Mouse (Mus musculus) heart, embryonic 13.5 days (tissue): Measurements from ENCODE around the gene Ccdc77. TPM values are rescaled to one million over a fixed set of nuclear protein-coding genes. Genes with fewer than 3 reads are reported as not detected.
"Not testable (repeated sequence)": the region's sequence is repeated elsewhere in the genome, so short reads cannot be mapped to it uniquely, and the experiment has no call there.

ENCODE experiments used
- ATAC-seq: fragments of 200-750 bp; cut with Nextera tagmentation; 2 replicates; pipeline ENCODE4 v1.8.0; 2017; ENCODE audit warnings: moderate TSS enrichment; ENCODE audit not compliant: insufficient number of reproducible peaks, low FRiP score, low TSS enrichment; ENCODE audit errors: extremely low read depth
- H3K27ac ChIP-seq: fragments of 300-500 bp; sonication (generic); replicated peaks from 2 replicates; pipeline ENCODE4 v1.5.1; 2015; ENCODE audit warnings: moderate library complexity, mild to moderate bottlenecking, inconsistent platforms
- H3K27me3 ChIP-seq: fragments of 300-500 bp; sonication (generic); replicated peaks from 2 replicates; pipeline ENCODE4 v1.6.1; 2015; ENCODE audit warnings: mild to moderate bottlenecking, inconsistent platforms
- H3K36me3 ChIP-seq: fragments of 300-500 bp; sonication (generic); 2 replicates; pipeline ENCODE4 v1.6.1; 2015; ENCODE audit warnings: mild to moderate bottlenecking, inconsistent platforms
- H3K4me1 ChIP-seq: fragments of 300-500 bp; sonication (generic); 2 replicates; pipeline ENCODE4 v1.6.1; 2015; ENCODE audit warnings: inconsistent platforms
- H3K4me2 ChIP-seq: fragments of 300-500 bp; sonication (generic); 2 replicates; pipeline ENCODE4 v1.6.1; 2015; ENCODE audit warnings: inconsistent platforms, mild to moderate bottlenecking, moderate library complexity
- H3K4me3 ChIP-seq: fragments of 300-500 bp; sonication (generic); 2 replicates; pipeline ENCODE4 v1.5.1; 2015; ENCODE audit warnings: moderate library complexity, mild to moderate bottlenecking, inconsistent platforms
- H3K9ac ChIP-seq: fragments of 300-500 bp; sonication (generic); 2 replicates; pipeline ENCODE4 v1.6.1; 2015; ENCODE audit warnings: inconsistent platforms, mild to moderate bottlenecking, moderate library complexity
- H3K9me3 ChIP-seq: fragments of 300-500 bp; sonication (generic); 2 replicates; pipeline ENCODE4 v1.6.1; 2016; ENCODE audit warnings: inconsistent platforms
- WGBS: fragments of 180-500 bp; shearing (Covaris S2); methylation state at CpG from one replicate; pipeline ENCODE4 v1.1.7; 2015; ENCODE audit warnings: mixed read lengths; 5-methylcytosine and 5-hydroxymethylcytosine counted together
- polyA plus RNA-seq: library from polyadenylated mRNA; unstranded; fragments of >200 nt; fragmentation: Nextera tagmentation; extraction: Ambion mirVana; gene quantifications from 2 replicates; pipeline ENCODE4 v1.2.1, GENCODE M21; 2015

The Ccdc77 gene
- polyA plus RNA-seq, 1 experiment from 2014 or later = 17.5 TPM

- Histone ChIP-seq H3K9ac (no peak overlapping the region), H3K4me2 (peak overlapping the region; percentile 48), H3K27me3 (peaks cover 10% of the 10 kb centered on the region; the same call in 1 of the 2 replicates), H3K4me3 (0 out of 2 replicates have a peak overlapping the region, but pooled peaks have one; percentile 6), H3K4me1 (peaks cover 28% of the 10 kb centered on the region), H3K9me3 (no peaks in the 10 kb centered on the region), H3K27ac (peak overlapping the region; percentile 51), H3K36me3 (no peaks in the 10 kb centered on the region)
- 44% methylated on average over 9 of the region's 9 CpGs for WGBS
- no peak for ATAC-seq
Observed at GRCm38 (mm10) chr6:120309338-120309737, 54.8 kb downstream of the Ccdc77 start.

GRCm38 (mm10) chr6:120306859-120307594, 57.1 kb downstream of the Ccdc77 start:
- H3K4me1 ChIP-seq = peaks cover 33% of the 10 kb centered on the region
- H3K36me3 ChIP-seq = no peaks in the 10 kb centered on the region
- H3K9me3 ChIP-seq = no peaks in the 10 kb centered on the region
- no peak for ATAC-seq
- no peak overlapping the region for H3K4me3 ChIP-seq
- no peak overlapping the region for H3K4me2 ChIP-seq
- H3K9ac ChIP-seq = no peak overlapping the region
- 72% methylated on average over 3 of the region's 3 CpGs for WGBS
- peaks cover 23% of the 10 kb centered on the region; the same call in 1 of the 2 replicates for H3K27me3 ChIP-seq
- no peak overlapping the region for H3K27ac ChIP-seq

- peak overlapping the region; percentile 33 for H3K4me3 ChIP-seq
Observed at GRCm38 (mm10) chr6:120302755-120303316, 61.3 kb downstream of the Ccdc77 start.

GRCm38 (mm10) chr6:120301137-120301536, 63.0 kb downstream of the Ccdc77 start:
- Histone ChIP-seq H3K27me3 (peaks cover 28% of the 10 kb centered on the region), H3K4me3 (no peak overlapping the region), H3K27ac (no peak overlapping the region), H3K36me3 (no peaks in the 10 kb centered on the region), H3K9me3 (no peaks in the 10 kb centered on the region), H3K4me2 (no peak overlapping the region), H3K4me1 (peaks cover 5% of the 10 kb centered on the region; the same call in 1 of the 2 replicates), H3K9ac (no peak overlapping the region)
- WGBS = 19% methylated on average over 6 of the region's 6 CpGs
- ATAC-seq = no peak

More at GRCm38 (mm10) chr6:120302755-120303316, 61.3 kb downstream of the Ccdc77 start:
- peak overlapping the region; percentile 62 for H3K4me2 ChIP-seq
- H3K4me1 ChIP-seq = peaks cover 15% of the 10 kb centered on the region
- H3K27me3 ChIP-seq = peaks cover 26% of the 10 kb centered on the region; the same call in 1 of the 2 replicates
- no peaks in the 10 kb centered on the region for H3K36me3 ChIP-seq
- no peak overlapping the region for H3K27ac ChIP-seq
- peak overlapping the region; percentile 64 for H3K9ac ChIP-seq
- no peak for ATAC-seq
- no peaks in the 10 kb centered on the region for H3K9me3 ChIP-seq
- 13% methylated on average over 16 of the region's 16 CpGs for WGBS

GRCm38 (mm10) chr6:120296589-120296988, 67.6 kb downstream of the Ccdc77 start:
- not testable (repeated sequence) for H3K36me3 ChIP-seq, H3K4me3 ChIP-seq, H3K4me1 ChIP-seq, H3K4me2 ChIP-seq, H3K9ac ChIP-seq, H3K27ac ChIP-seq, ATAC-seq, H3K9me3 ChIP-seq
- 93% methylated on average over 2 of the region's 2 CpGs for WGBS
- H3K27me3 ChIP-seq = peaks cover 45% of the 10 kb centered on the region

- H3K4me2 ChIP-seq = peak overlapping the region; percentile 90
- peaks cover 8% of the 10 kb centered on the region for H3K4me1 ChIP-seq
- peak overlapping the region; percentile 68 for H3K4me3 ChIP-seq
- ATAC-seq = no peak
- peaks cover 48% of the 10 kb centered on the region for H3K27me3 ChIP-seq
- H3K9ac ChIP-seq = peak overlapping the region; percentile 79
- H3K36me3 ChIP-seq = no peaks in the 10 kb centered on the region
- no peaks in the 10 kb centered on the region for H3K9me3 ChIP-seq
- no peak overlapping the region for H3K27ac ChIP-seq
- under 1% methylated on average over 15 of the region's 16 CpGs for WGBS
Observed at GRCm38 (mm10) chr6:120294785-120295133, 69.4 kb downstream of the Ccdc77 start.

GRCm38 (mm10) chr6:120294056-120294784, 70.0 kb downstream of the Ccdc77 start, which contains the start of the genes D330020A13Rik and B4galnt3:
Gene D330020A13Rik (plus strand): TSS chr6:120294364.
Gene B4galnt3 (minus strand): TSS chr6:120294559.
- no peaks in the 10 kb centered on the region for H3K36me3 ChIP-seq
- H3K4me1 ChIP-seq = peaks cover 8% of the 10 kb centered on the region
- H3K27ac ChIP-seq = no peak within 1 kb of the TSS
- H3K4me2 ChIP-seq = peak within 1 kb of the TSS; percentile 90
- H3K9ac ChIP-seq = peak within 1 kb of the TSS; percentile 79
- under 1% methylated on average over 77 of the region's 79 CpGs for WGBS
- peak within 1 kb of the TSS; percentile 68 for H3K4me3 ChIP-seq
- peaks cover 48% of the 10 kb centered on the region for H3K27me3 ChIP-seq
- ATAC-seq = peak; percentile 70; the same call in 1 of the 2 replicates
- no peaks in the 10 kb centered on the region for H3K9me3 ChIP-seq

GRCm38 (mm10) chr6:120291396-120292009, 72.7 kb downstream of the Ccdc77 start:
- Histone ChIP-seq H3K27ac (no peak overlapping the region), H3K9ac (no peak overlapping the region), H3K27me3 (peaks cover 48% of the 10 kb centered on the region), H3K9me3 (no peaks in the 10 kb centered on the region), H3K4me2 (no peak overlapping the region), H3K36me3 (no peaks in the 10 kb centered on the region), H3K4me1 (peaks cover 8% of the 10 kb centered on the region), H3K4me3 (no peak overlapping the region)
- ATAC-seq = no peak
- 68% methylated on average over 7 of the region's 7 CpGs for WGBS

GRCm38 (mm10) chr6:120289430-120289829, 74.7 kb downstream of the Ccdc77 start:
- H3K27me3 ChIP-seq = peaks cover 30% of the 10 kb centered on the region
- H3K4me2 ChIP-seq = no peak overlapping the region
- no peaks in the 10 kb centered on the region for H3K9me3 ChIP-seq
- H3K4me1 ChIP-seq = 0 out of 2 replicates have a peak, but pooled peaks cover 3% of the 10 kb centered on the region
- no peaks in the 10 kb centered on the region for H3K36me3 ChIP-seq
- H3K9ac ChIP-seq = no peak overlapping the region
- no peak overlapping the region for H3K4me3 ChIP-seq
- 82% methylated on average over 4 of the region's 4 CpGs for WGBS
- ATAC-seq = no peak
- H3K27ac ChIP-seq = no peak overlapping the region

- H3K9ac ChIP-seq = no peak overlapping the region
- H3K27ac ChIP-seq = no peak overlapping the region
- H3K27me3 ChIP-seq = peaks cover 21% of the 10 kb centered on the region
- H3K4me3 ChIP-seq = no peak overlapping the region
- H3K4me2 ChIP-seq = no peak overlapping the region
- ATAC-seq = no peak
- H3K4me1 ChIP-seq = no peaks in the 10 kb centered on the region
- no peaks in the 10 kb centered on the region for H3K36me3 ChIP-seq
- H3K9me3 ChIP-seq = no peaks in the 10 kb centered on the region
- 26% methylated on average over 7 of the region's 7 CpGs for WGBS
Observed at GRCm38 (mm10) chr6:120288541-120288940, 75.6 kb downstream of the Ccdc77 start.

- ATAC-seq = no peak
- Histone ChIP-seq H3K9me3 (no peaks in the 10 kb centered on the region), H3K36me3 (no peaks in the 10 kb centered on the region), H3K27ac (no peak overlapping the region), H3K4me2 (no peak overlapping the region), H3K4me3 (no peak overlapping the region), H3K9ac (no peak overlapping the region), H3K27me3 (peaks cover 8% of the 10 kb centered on the region), H3K4me1 (no peaks in the 10 kb centered on the region)
- WGBS = 80% methylated on average over 9 of the region's 9 CpGs
Observed at GRCm38 (mm10) chr6:120287279-120287678, 76.9 kb downstream of the Ccdc77 start.
